Mouse (Mus musculus) neural tube, embryonic 12.5 days (tissue): ENCODE measurements around the gene Pmm2. TPM values are rescaled to one million over a fixed set of nuclear protein-coding genes. Genes with fewer than 3 reads are reported as not detected.

Experiments
- ATAC-seq: fragments of 200-750 bp; cut with Nextera tagmentation; 2 replicates; pipeline ENCODE4 v1.8.0; 2017; ENCODE audit warnings: low read depth, mild to moderate bottlenecking, moderate TSS enrichment, moderate library complexity; ENCODE audit not compliant: low FRiP score
- H3K27ac ChIP-seq: fragments of 300-500 bp; sonication (generic); 2 replicates; pipeline ENCODE4 v1.5.1; 2016
- H3K27me3 ChIP-seq: fragments of 300-500 bp; sonication (generic); replicated peaks from 2 replicates; pipeline ENCODE4 v1.6.1; 2016; ENCODE audit warnings: mild to moderate bottlenecking
- H3K36me3 ChIP-seq: fragments of 300-500 bp; sonication (generic); 2 replicates; pipeline ENCODE4 v1.6.1; 2016; ENCODE audit warnings: mild to moderate bottlenecking
- H3K4me1 ChIP-seq: fragments of 300-500 bp; sonication (generic); 2 replicates; pipeline ENCODE4 v1.6.1; 2016
- H3K4me2 ChIP-seq: fragments of 300-500 bp; sonication (generic); replicated peaks from 2 replicates; pipeline ENCODE4 v1.6.1; 2016; ENCODE audit warnings: mild to moderate bottlenecking
- H3K4me3 ChIP-seq: fragments of 300-500 bp; sonication (generic); 2 replicates; pipeline ENCODE4 v1.5.1; 2016
- H3K9ac ChIP-seq: fragments of 300-500 bp; sonication (generic); 2 replicates; pipeline ENCODE4 v1.6.1; 2016; ENCODE audit warnings: mild to moderate bottlenecking
- H3K9me3 ChIP-seq: fragments of 300-500 bp; sonication (generic); 2 replicates; pipeline ENCODE4 v1.6.1; 2016; ENCODE audit warnings: mild to moderate bottlenecking
- WGBS: fragments of 180-500 bp; shearing (Covaris S2); methylation state at CpG from one replicate; pipeline ENCODE4 v1.1.7; 2016; 5-methylcytosine and 5-hydroxymethylcytosine counted together
- polyA plus RNA-seq: library from polyadenylated mRNA; unstranded; fragments of >200 nt; fragmentation: Nextera tagmentation; extraction: Ambion mirVana; gene quantifications from 2 replicates; pipeline ENCODE4 v1.2.1, GENCODE M21; 2016

Gene Pmm2
- 47.3 and 49.3 TPM in 2 replicates for polyA plus RNA-seq

GRCm38 (mm10) chr16:8637217-8638051 is at the start of gene Pmm2, which contains the start of gene Tmem186:
Gene Pmm2 (plus strand): TSS chr16:8637674.
Gene Tmem186 (minus strand): TSS chr16:8637712.
- ATAC-seq, result peak; percentile 86
- WGBS, result under 1% methylated on average over 59 of the region's 59 CpGs

DNA sequence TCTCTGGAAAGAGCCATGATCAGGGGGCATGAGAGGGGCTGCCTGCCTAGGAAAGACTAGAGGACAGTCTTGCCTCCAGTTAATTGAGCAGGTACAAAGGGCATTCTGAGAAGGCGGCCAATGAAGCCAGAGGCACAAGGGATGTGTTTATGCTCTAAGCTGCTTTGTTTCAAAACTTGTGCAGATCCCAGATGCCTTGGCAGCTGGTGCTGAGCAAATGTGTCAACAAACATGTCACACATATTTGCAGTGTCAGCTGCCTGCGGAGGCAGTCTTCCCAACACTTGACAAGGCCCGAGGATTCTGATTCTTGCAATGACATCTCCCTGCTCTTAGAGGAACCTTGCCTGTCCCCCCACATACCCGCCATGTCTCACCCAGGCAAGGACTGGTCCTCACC is 42.1 kb upstream of the Pmm2 start:
- Histone ChIP-seq H3K4me1 (no peaks in the 10 kb centered on the region; the same call in 1 of the 2 replicates), H3K27ac (no peak overlapping the region), H3K4me2 (no peak overlapping the region), H3K9me3 (no peaks in the 10 kb centered on the region), H3K4me3 (no peak overlapping the region), H3K36me3 (peaks cover 11% of the 10 kb centered on the region; the same call in 1 of the 2 replicates), H3K27me3 (no peaks in the 10 kb centered on the region), H3K9ac (no peak overlapping the region)
- 75% methylated on average over 4 of the region's 4 CpGs for WGBS
- ATAC-seq, result no peak

More at GRCm38 (mm10) chr16:8637217-8638051, at the start of gene Pmm2, which contains the start of gene Tmem186:
- H3K9ac ChIP-seq, result peak within 1 kb of the TSS; percentile 67
- peaks cover 18% of the 10 kb centered on the region for H3K4me1 ChIP-seq
- H3K9me3 ChIP-seq, result no peaks in the 10 kb centered on the region
- H3K36me3 ChIP-seq, result peaks cover 13% of the 10 kb centered on the region
- peak within 1 kb of the TSS; percentile 90 for H3K4me2 ChIP-seq
- H3K4me3 ChIP-seq, result peak within 1 kb of the TSS; percentile 60
- H3K27ac ChIP-seq, result peak within 1 kb of the TSS; percentile 58
- no peaks in the 10 kb centered on the region for H3K27me3 ChIP-seq

GRCm38 (mm10) chr16:8596336-8596735 is 41.1 kb upstream of the Pmm2 start:
- Histone ChIP-seq H3K27me3 (no peaks in the 10 kb centered on the region), H3K4me3 (no peak overlapping the region), H3K27ac (no peak overlapping the region), H3K4me1 (no peaks in the 10 kb centered on the region; the same call in 1 of the 2 replicates), H3K36me3 (peaks cover 15% of the 10 kb centered on the region; the same call in 1 of the 2 replicates), H3K9me3 (no peaks in the 10 kb centered on the region), H3K4me2 (no peak overlapping the region), H3K9ac (no peak overlapping the region)
- no peak for ATAC-seq
- WGBS, result 77% methylated on average over 4 of the region's 4 CpGs

GRCm38 (mm10) chr16:8597516-8597915 is 40.0 kb upstream of the Pmm2 start:
- ATAC-seq, result no peak
- no peaks in the 10 kb centered on the region for H3K27me3 ChIP-seq
- no peak overlapping the region for H3K4me2 ChIP-seq
- no peak overlapping the region for H3K9ac ChIP-seq
- H3K27ac ChIP-seq, result no peak overlapping the region
- WGBS, result 93% methylated on average over 5 of the region's 5 CpGs
- H3K4me3 ChIP-seq, result no peak overlapping the region
- no peaks in the 10 kb centered on the region for H3K9me3 ChIP-seq
- no peaks in the 10 kb centered on the region; the same call in 1 of the 2 replicates for H3K4me1 ChIP-seq
- H3K36me3 ChIP-seq, result peaks cover 24% of the 10 kb centered on the region

DNA sequence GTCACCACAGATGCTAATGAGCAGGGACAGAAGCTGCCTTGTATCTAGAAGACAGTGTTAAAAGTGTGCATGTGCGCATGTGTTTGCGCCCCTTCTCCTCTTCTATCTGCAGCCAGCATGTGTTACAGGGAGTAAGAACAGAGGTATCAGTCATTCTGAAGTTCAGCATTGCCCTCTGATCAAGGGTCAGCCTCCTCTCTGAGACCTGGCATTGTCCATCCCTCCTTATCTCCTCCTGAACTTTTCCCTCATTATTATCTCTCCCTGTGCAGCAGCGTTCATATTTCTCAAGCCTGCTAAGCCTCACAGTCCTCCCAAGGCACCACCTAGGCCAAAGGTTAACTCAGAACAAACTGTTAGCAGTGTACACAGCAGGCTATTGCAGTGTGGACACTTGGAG is 33.7 kb upstream of the Pmm2 start:
- Histone ChIP-seq H3K9ac (no peak overlapping the region), H3K36me3 (peaks cover 47% of the 10 kb centered on the region), H3K27me3 (no peaks in the 10 kb centered on the region), H3K4me3 (no peak overlapping the region), H3K27ac (no peak overlapping the region), H3K4me2 (no peak overlapping the region), H3K4me1 (no peaks in the 10 kb centered on the region), H3K9me3 (no peaks in the 10 kb centered on the region)
- no peak for ATAC-seq
- 92% methylated on average over 3 of the region's 3 CpGs for WGBS

DNA sequence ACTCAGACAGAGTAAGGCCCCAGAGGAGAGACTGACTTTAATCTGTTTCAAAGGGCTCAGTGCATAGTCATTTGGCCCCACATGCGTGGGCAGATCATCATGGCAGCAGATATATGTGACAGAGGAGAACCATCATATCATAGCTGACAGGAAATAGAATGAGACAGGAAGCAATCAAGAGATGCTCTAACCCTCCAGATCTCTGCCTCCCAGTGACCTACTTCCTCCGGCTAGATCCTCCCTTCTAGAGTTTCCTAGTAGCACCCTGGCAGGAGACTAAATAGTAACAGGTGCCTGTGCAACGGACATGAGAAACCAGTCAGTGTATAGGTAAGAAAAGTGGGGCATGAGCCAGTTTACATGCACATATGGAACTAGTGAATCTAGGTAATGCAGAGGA is 27.1 kb upstream of the Pmm2 start:
- Histone ChIP-seq H3K4me3 (no peak overlapping the region), H3K4me1 (no peaks in the 10 kb centered on the region), H3K9ac (no peak overlapping the region), H3K27ac (no peak overlapping the region), H3K36me3 (peaks cover 46% of the 10 kb centered on the region), H3K27me3 (no peaks in the 10 kb centered on the region; the same call in 1 of the 2 replicates), H3K4me2 (no peak overlapping the region), H3K9me3 (no peaks in the 10 kb centered on the region)
- no peak for ATAC-seq
- 84% methylated on average over 3 of the region's 3 CpGs for WGBS

GRCm38 (mm10) chr16:8612214-8613005 is 25.1 kb upstream of the Pmm2 start:
- Histone ChIP-seq H3K4me2 (no peak overlapping the region), H3K27ac (no peak overlapping the region), H3K9me3 (no peaks in the 10 kb centered on the region), H3K4me3 (no peak overlapping the region), H3K36me3 (peaks cover 51% of the 10 kb centered on the region), H3K27me3 (no peaks in the 10 kb centered on the region; the same call in 1 of the 2 replicates), H3K9ac (no peak overlapping the region), H3K4me1 (no peaks in the 10 kb centered on the region)
- 91% methylated on average over 8 of the region's 8 CpGs for WGBS
- no peak for ATAC-seq

- Histone ChIP-seq H3K9ac (no peak overlapping the region), H3K4me2 (no peak overlapping the region), H3K9me3 (no peaks in the 10 kb centered on the region), H3K27ac (no peak overlapping the region), H3K27me3 (no peaks in the 10 kb centered on the region; the same call in 1 of the 2 replicates), H3K4me3 (no peak overlapping the region), H3K4me1 (no peaks in the 10 kb centered on the region), H3K36me3 (peaks cover 46% of the 10 kb centered on the region)
- ATAC-seq, result no peak
- 86% methylated on average over 4 of the region's 4 CpGs for WGBS
Observed at GRCm38 (mm10) chr16:8613039-8613438, 24.4 kb upstream of the Pmm2 start.

DNA sequence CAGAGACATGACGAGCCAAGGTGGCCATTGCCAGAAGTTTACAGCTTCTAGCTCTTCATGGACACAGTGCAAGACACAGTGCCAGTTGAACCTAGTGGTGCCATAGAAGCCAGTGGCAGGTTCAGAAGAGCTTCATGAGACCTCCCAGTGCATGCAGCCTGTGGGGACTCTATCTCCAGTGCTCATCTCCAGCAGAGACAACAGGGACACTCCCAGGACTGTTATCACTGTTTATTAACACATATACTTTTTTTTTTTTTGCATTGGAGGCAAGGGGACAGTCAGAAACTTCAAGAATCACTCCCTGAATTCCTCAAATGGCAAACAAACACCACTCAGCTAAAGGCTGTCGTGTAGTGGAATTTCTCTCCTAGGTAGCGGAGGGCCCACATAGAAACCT is 24.0 kb upstream of the Pmm2 start:
- Histone ChIP-seq H3K4me1 (no peaks in the 10 kb centered on the region), H3K4me2 (no peak overlapping the region), H3K4me3 (no peak overlapping the region), H3K36me3 (peaks cover 45% of the 10 kb centered on the region), H3K27ac (no peak overlapping the region), H3K9ac (no peak overlapping the region), H3K9me3 (no peaks in the 10 kb centered on the region), H3K27me3 (no peaks in the 10 kb centered on the region; the same call in 1 of the 2 replicates)
- no peak for ATAC-seq
- 79% methylated on average over 3 of the region's 3 CpGs for WGBS

- Histone ChIP-seq H3K9me3 (no peaks in the 10 kb centered on the region), H3K4me3 (no peak overlapping the region), H3K27me3 (no peaks in the 10 kb centered on the region), H3K4me1 (0 out of 2 replicates have a peak, but pooled peaks cover 5% of the 10 kb centered on the region), H3K36me3 (peaks cover 32% of the 10 kb centered on the region), H3K4me2 (no peak overlapping the region), H3K9ac (no peak overlapping the region), H3K27ac (no peak overlapping the region)
- WGBS, result 17% methylated on average over 10 of the region's 10 CpGs
- no peak for ATAC-seq
Observed at GRCm38 (mm10) chr16:8619659-8620314, 17.7 kb upstream of the Pmm2 start.

- 81% methylated on average over 16 of the region's 16 CpGs for WGBS
- no peaks in the 10 kb centered on the region for H3K27me3 ChIP-seq
- H3K27ac ChIP-seq, result no peak overlapping the region
- H3K4me1 ChIP-seq, result 0 out of 2 replicates have a peak, but pooled peaks cover 5% of the 10 kb centered on the region
- no peak for ATAC-seq
- H3K9ac ChIP-seq, result no peak overlapping the region
- peaks cover 32% of the 10 kb centered on the region for H3K36me3 ChIP-seq
- no peak overlapping the region for H3K4me2 ChIP-seq
- no peak overlapping the region for H3K4me3 ChIP-seq
- H3K9me3 ChIP-seq, result no peaks in the 10 kb centered on the region
Observed at GRCm38 (mm10) chr16:8620315-8621115, 17.0 kb upstream of the Pmm2 start.
